Mouse (Mus musculus): Measurements from ENCODE around the gene Nup85.

DNA sequence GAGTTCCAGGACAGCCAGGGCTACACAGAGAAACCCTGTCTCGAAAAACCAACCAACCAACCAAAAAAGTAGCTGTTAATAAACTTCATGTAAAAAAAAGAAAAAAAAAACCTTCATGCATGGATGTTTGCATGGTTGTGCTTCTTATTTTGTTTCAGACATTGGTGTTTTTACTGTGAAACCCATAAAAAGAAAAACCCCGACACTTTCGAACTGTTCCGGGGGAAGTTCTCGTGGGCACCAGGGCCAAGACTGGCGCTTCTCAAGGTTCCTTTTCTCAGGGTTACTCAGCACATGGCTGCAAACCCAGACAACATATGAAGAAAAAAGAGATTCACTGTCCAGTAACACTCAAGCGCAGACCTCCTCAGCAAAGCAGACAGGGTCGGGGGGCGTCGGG is 68.6 kb downstream of the Nup85 start:
- TF ChIP-seq GATA1 (IDR thresholded peaks at IDR 0.05; ENCODE audit: borderline replicate concordance, low read length) (no peak), FLI1 (IDR thresholded peaks at IDR 0.05; ENCODE audit: low read length) (no peak)

Data from megakaryocyte, embryonic 14.5 days (primary cell).